Mouse (Mus musculus) forebrain, embryonic 15.5 days (tissue): ENCODE measurements around the gene Rhov. TPM values are rescaled to one million over a fixed set of nuclear protein-coding genes. Genes with fewer than 3 reads are reported as not detected.

Experiments used
- ATAC-seq: fragments of 200-750 bp; cut with Nextera tagmentation; replicated peaks from 2 replicates; pipeline ENCODE4 v1.8.0; 2017; ENCODE audit warnings: mild to moderate bottlenecking, moderate TSS enrichment, moderate library complexity
- H3K27ac ChIP-seq: fragments of 300-500 bp; sonication (generic); replicated peaks from 2 replicates; pipeline ENCODE4 v1.5.1; 2015; ENCODE audit warnings: mild to moderate bottlenecking, inconsistent platforms
- H3K27me3 ChIP-seq: fragments of 300-500 bp; sonication (generic); 2 replicates; pipeline ENCODE4 v1.6.1; 2015; ENCODE audit warnings: inconsistent platforms
- H3K36me3 ChIP-seq: fragments of 300-500 bp; sonication (generic); 2 replicates; pipeline ENCODE4 v1.6.1; 2015; ENCODE audit warnings: mild to moderate bottlenecking, inconsistent platforms
- H3K4me1 ChIP-seq: fragments of 300-500 bp; sonication (generic); 2 replicates; pipeline ENCODE4 v1.6.1; 2015; ENCODE audit warnings: inconsistent platforms
- H3K4me2 ChIP-seq: fragments of 300-500 bp; sonication (generic); replicated peaks from 2 replicates; pipeline ENCODE4 v1.6.1; 2015; ENCODE audit warnings: mild to moderate bottlenecking, inconsistent platforms
- H3K4me3 ChIP-seq: fragments of 300-500 bp; sonication (generic); 2 replicates; pipeline ENCODE4 v1.5.1; 2015; ENCODE audit warnings: mild to moderate bottlenecking, inconsistent platforms
- H3K9ac ChIP-seq: fragments of 300-500 bp; sonication (generic); replicated peaks from 2 replicates; pipeline ENCODE4 v1.6.1; 2015; ENCODE audit warnings: mild to moderate bottlenecking, inconsistent platforms
- H3K9me3 ChIP-seq: fragments of 300-500 bp; sonication (generic); 2 replicates; pipeline ENCODE4 v1.6.1; 2016; ENCODE audit warnings: inconsistent platforms
- WGBS: fragments of 180-500 bp; shearing (Covaris S2); methylation state at CpG from one replicate; pipeline ENCODE4 v1.1.7; 2015; ENCODE audit warnings: mixed read lengths; 5-methylcytosine and 5-hydroxymethylcytosine counted together
- polyA plus RNA-seq: library from polyadenylated mRNA; unstranded; fragments of >200 nt; fragmentation: Nextera tagmentation; extraction: Ambion mirVana; gene quantifications from 2 replicates; pipeline ENCODE4 v1.2.1, GENCODE M21; 2015

The Rhov gene
- polyA plus RNA-seq, 1 experiment from 2014 or later, result 24.0 TPM

GRCm38 (mm10) chr2:119250377-119250776 lies 20.7 kb downstream of the Rhov start:
- no peaks in the 10 kb centered on the region for H3K4me1 ChIP-seq
- no peaks in the 10 kb centered on the region for H3K36me3 ChIP-seq
- no peak overlapping the region for H3K4me2 ChIP-seq
- H3K9me3 ChIP-seq, result no peaks in the 10 kb centered on the region
- no peak overlapping the region for H3K27ac ChIP-seq
- peaks cover 7% of the 10 kb centered on the region for H3K27me3 ChIP-seq
- 0 out of 2 replicates have a peak, but pooled peaks have one; percentile 13 for ATAC-seq
- H3K9ac ChIP-seq, result no peak overlapping the region
- H3K4me3 ChIP-seq, result no peak overlapping the region
- WGBS, result 64% methylated on average over 5 of the region's 5 CpGs

DNA sequence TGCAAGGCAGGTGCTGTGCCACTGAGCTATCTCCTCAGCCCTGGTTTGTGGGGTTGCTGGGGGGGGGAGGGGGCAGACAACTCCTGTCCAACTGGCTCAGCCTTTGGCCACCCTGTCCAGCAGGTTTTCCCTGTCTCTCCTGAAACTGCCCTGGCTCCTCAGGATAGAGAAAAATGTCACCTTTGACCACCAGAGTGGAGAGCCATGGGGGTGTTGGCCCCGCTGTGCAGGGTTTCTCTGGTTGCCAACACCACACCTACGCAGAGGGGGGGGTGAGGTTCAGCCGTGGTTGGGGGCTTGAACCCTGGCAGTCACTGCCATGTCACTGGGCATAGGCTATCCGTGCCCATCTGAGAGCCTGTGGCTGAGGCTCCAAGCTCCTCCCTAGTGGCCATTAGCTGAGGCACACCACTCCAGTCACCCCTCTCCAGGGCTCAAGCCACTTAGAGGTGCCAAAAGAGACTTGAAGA lies 21.4 kb downstream of the Rhov start:
- H3K27ac ChIP-seq, result no peak overlapping the region
- no peak for ATAC-seq
- no peak overlapping the region for H3K4me3 ChIP-seq
- 73% methylated on average over 4 of the region's 4 CpGs for WGBS
- H3K27me3 ChIP-seq, result peaks cover 6% of the 10 kb centered on the region; the same call in 1 of the 2 replicates
- H3K4me2 ChIP-seq, result no peak overlapping the region
- H3K9me3 ChIP-seq, result no peaks in the 10 kb centered on the region
- no peaks in the 10 kb centered on the region for H3K36me3 ChIP-seq
- H3K4me1 ChIP-seq, result no peaks in the 10 kb centered on the region
- H3K9ac ChIP-seq, result no peak overlapping the region

DNA sequence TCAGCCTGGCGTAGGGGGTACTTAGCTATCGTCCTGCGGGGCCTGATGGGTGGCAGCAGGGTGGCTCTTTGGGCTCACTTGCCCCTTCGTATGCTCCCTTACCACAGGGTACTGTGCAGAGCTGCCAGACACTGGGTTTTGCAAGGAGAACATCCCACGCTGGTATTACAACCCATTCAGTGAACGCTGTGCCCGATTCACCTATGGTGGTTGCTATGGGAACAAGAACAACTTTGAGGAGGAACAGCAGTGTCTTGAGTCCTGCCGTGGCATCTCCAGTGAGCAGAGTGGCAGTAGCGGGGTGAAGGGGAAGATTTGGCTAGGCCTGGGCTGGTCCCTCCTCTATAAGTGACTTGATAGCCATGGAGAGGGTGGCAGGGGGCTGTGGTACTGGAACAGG lies 23.2 kb downstream of the Rhov start:
- no peaks in the 10 kb centered on the region for H3K36me3 ChIP-seq
- H3K4me1 ChIP-seq, result no peaks in the 10 kb centered on the region
- no peak overlapping the region for H3K4me2 ChIP-seq
- H3K9me3 ChIP-seq, result no peaks in the 10 kb centered on the region
- H3K4me3 ChIP-seq, result no peak overlapping the region
- 79% methylated on average over 9 of the region's 9 CpGs for WGBS
- 0 out of 2 replicates have a peak, but pooled peaks cover 3% of the 10 kb centered on the region for H3K27me3 ChIP-seq
- H3K27ac ChIP-seq, result no peak overlapping the region
- no peak for ATAC-seq
- H3K9ac ChIP-seq, result no peak overlapping the region

- no peak overlapping the region for H3K4me3 ChIP-seq
Measured at GRCm38 (mm10) chr2:119245246-119245645, 25.8 kb downstream of the Rhov start.

GRCm38 (mm10) chr2:119242548-119242947 lies 28.5 kb downstream of the Rhov start:
- Histone ChIP-seq H3K36me3 (no peaks in the 10 kb centered on the region), H3K4me2 (no peak overlapping the region), H3K4me1 (peaks cover 5% of the 10 kb centered on the region; the same call in 1 of the 2 replicates), H3K27ac (no peak overlapping the region), H3K4me3 (no peak overlapping the region), H3K27me3 (peaks cover 27% of the 10 kb centered on the region), H3K9me3 (no peaks in the 10 kb centered on the region), H3K9ac (no peak overlapping the region)
- ATAC-seq, result no peak
- WGBS, result 85% methylated on average over 9 of the region's 9 CpGs

More at GRCm38 (mm10) chr2:119245246-119245645, 25.8 kb downstream of the Rhov start:
- no peak for ATAC-seq
- 81% methylated on average over 7 of the region's 7 CpGs for WGBS
- Histone ChIP-seq H3K9ac (no peak overlapping the region), H3K36me3 (no peaks in the 10 kb centered on the region), H3K4me2 (no peak overlapping the region), H3K9me3 (no peaks in the 10 kb centered on the region), H3K27ac (no peak overlapping the region), H3K27me3 (0 out of 2 replicates have a peak, but pooled peaks cover 3% of the 10 kb centered on the region), H3K4me1 (no peaks in the 10 kb centered on the region)

DNA sequence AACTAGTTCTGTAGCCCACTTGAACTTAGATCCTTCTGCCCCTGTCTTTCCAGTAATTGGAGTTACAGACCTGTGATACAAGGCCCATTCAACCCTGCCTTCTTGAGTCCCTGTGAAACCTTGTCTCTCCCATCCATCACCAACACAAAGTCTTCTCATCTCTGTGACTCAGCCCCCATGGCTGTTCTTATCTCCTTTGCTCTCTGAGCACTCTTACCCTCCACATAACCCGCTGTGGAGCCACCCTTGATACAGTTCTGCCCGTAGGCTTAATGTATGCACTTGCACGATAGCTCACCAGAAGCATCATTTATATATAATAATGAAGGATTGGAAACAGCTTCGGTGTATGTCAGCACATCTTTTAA lies 30.3 kb downstream of the Rhov start:
- peaks cover 14% of the 10 kb centered on the region for H3K4me1 ChIP-seq
- H3K9me3 ChIP-seq, result no peaks in the 10 kb centered on the region
- no peak overlapping the region for H3K4me2 ChIP-seq
- ATAC-seq, result no peak
- no peaks in the 10 kb centered on the region for H3K36me3 ChIP-seq
- H3K27me3 ChIP-seq, result peaks cover 44% of the 10 kb centered on the region
- H3K27ac ChIP-seq, result no peak overlapping the region
- H3K9ac ChIP-seq, result no peak overlapping the region
- no peak overlapping the region for H3K4me3 ChIP-seq
- 90% methylated on average over 4 of the region's 4 CpGs for WGBS

DNA sequence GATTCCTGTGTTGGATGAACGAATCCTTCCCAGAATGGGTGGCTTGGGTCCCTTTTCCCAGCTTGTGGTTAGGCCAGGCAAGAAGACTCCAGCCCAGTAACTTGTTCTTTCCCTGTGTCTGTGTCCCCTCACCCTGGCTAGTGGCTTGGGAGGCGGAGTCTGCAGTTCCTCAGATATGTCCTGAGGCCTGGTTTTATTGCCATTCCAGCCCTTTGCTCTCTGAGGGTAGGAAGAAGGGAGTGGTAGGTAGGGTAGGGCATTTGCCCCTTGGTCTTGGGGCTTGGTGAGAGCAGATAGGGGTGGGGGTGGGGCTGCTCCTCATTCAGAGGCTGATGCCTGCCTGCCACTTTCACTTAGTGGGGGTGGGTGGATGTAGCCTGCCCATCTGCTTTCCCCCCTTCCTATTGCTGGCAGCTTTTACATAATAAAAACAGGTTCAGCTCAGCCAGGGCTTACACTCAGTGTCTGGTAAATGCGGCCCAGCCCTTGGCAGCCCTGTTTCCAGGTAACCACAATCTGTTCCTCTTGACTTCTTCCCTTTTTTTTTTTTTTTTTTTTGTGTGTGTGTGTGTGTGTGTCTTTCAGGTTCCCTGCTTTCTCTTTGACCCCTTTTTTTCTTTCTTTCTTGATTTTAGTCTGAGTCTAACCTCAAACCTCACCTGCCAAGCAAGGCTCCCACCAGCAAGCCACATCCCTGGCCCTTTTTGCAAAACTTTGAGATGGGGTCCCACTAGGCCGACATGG lies 30.8 kb downstream of the Rhov start:
- H3K9ac ChIP-seq, result no peak overlapping the region
- peaks cover 14% of the 10 kb centered on the region for H3K4me1 ChIP-seq
- no peaks in the 10 kb centered on the region for H3K9me3 ChIP-seq
- no peak overlapping the region for H3K4me2 ChIP-seq
- no peaks in the 10 kb centered on the region for H3K36me3 ChIP-seq
- H3K27me3 ChIP-seq, result peaks cover 50% of the 10 kb centered on the region
- no peak for ATAC-seq
- no peak overlapping the region for H3K27ac ChIP-seq
- no peak overlapping the region for H3K4me3 ChIP-seq
- 72% methylated on average over 4 of the region's 4 CpGs for WGBS

DNA sequence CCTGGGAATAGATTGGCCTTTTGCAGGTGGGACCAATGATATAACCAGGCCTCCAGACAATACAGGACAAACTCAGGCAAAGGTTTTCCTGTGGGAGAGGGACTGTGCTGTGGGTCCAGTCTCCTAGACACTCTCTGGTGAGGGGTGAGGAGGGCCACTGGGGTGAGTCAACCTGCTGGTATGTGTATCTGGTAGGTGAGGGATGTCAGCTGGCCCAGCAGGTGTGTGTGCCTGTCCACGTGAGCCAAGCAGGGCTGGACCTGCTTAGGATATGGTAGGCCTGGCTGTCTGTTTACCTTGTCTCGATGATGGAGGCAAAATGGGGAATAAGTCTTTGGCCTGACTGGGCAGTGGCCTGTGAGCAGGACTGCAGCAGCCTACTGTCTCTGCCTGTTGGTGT lies 32.4 kb downstream of the Rhov start:
- H3K27me3 ChIP-seq, result peaks cover 57% of the 10 kb centered on the region
- no peak for ATAC-seq
- H3K4me2 ChIP-seq, result no peak overlapping the region
- no peaks in the 10 kb centered on the region for H3K36me3 ChIP-seq
- no peak overlapping the region for H3K9ac ChIP-seq
- H3K9me3 ChIP-seq, result no peaks in the 10 kb centered on the region
- H3K4me3 ChIP-seq, result no peak overlapping the region
- peaks cover 14% of the 10 kb centered on the region for H3K4me1 ChIP-seq
- no peak overlapping the region for H3K27ac ChIP-seq
- 66% methylated on average over 2 of the region's 2 CpGs for WGBS

- H3K27ac ChIP-seq, result no peak overlapping the region
- no peaks in the 10 kb centered on the region for H3K36me3 ChIP-seq
- H3K9ac ChIP-seq, result no peak overlapping the region
- no peak for ATAC-seq
- H3K9me3 ChIP-seq, result no peaks in the 10 kb centered on the region
- H3K27me3 ChIP-seq, result peaks cover 57% of the 10 kb centered on the region
- WGBS, result 1% methylated on average over 31 of the region's 31 CpGs
- H3K4me2 ChIP-seq, result peak overlapping the region; percentile 57
- peak overlapping the region; percentile 36 for H3K4me3 ChIP-seq
- H3K4me1 ChIP-seq, result peaks cover 14% of the 10 kb centered on the region
Measured at GRCm38 (mm10) chr2:119237871-119238220, 33.2 kb downstream of the Rhov start.

GRCm38 (mm10) chr2:119237210-119237870 lies 33.7 kb downstream of the Rhov start, which contains the start of gene Spint1:
Gene Spint1, plus strand, starts transcription at chr2:119237362.
- Histone ChIP-seq H3K36me3 (no peaks in the 10 kb centered on the region), H3K27ac (no peak within 1 kb of the TSS), H3K27me3 (peaks cover 57% of the 10 kb centered on the region), H3K9ac (no peak within 1 kb of the TSS), H3K9me3 (no peaks in the 10 kb centered on the region), H3K4me1 (peaks cover 14% of the 10 kb centered on the region), H3K4me3 (peak within 1 kb of the TSS; percentile 36), H3K4me2 (peak within 1 kb of the TSS; percentile 57)
- WGBS, result under 1% methylated on average over 73 of the region's 73 CpGs
- no peak for ATAC-seq

GRCm38 (mm10) chr2:119236682-119237209 lies 34.3 kb downstream of the Rhov start:
- H3K9me3 ChIP-seq, result no peaks in the 10 kb centered on the region
- 6% methylated on average over 25 of the region's 25 CpGs for WGBS
- H3K4me3 ChIP-seq, result peak overlapping the region; percentile 36
- H3K4me1 ChIP-seq, result peaks cover 14% of the 10 kb centered on the region
- H3K36me3 ChIP-seq, result no peaks in the 10 kb centered on the region
- ATAC-seq, result no peak
- no peak overlapping the region for H3K27ac ChIP-seq
- peak overlapping the region; percentile 57 for H3K4me2 ChIP-seq
- H3K27me3 ChIP-seq, result peaks cover 57% of the 10 kb centered on the region
- H3K9ac ChIP-seq, result no peak overlapping the region
